Mouse (Mus musculus) 416B (cell line): Measurements from ENCODE around the gene Akr1c20.

Experiments
- DNase-seq: peaks from one replicate; pipeline ENCODE4 v3.0.0; 2011; ENCODE audit warnings: low read depth

Gene Akr1c20

GRCm38 (mm10) chr13:4523201-4523838 lies at the start of gene Akr1c20:
Akr1c20 (minus strand) TSS chr13:4523345.
- no peak for DNase-seq

GRCm38 (mm10) chr13:4565996-4566395 lies 42.9 kb upstream of the Akr1c20 start:
- DNase-seq: no peak

- DNase-seq: no peak
These were observed 37.4 kb upstream of the Akr1c20 start for GRCm38 (mm10) chr13:4560500-4560899.

GRCm38 (mm10) chr13:4559143-4559542 lies 36.0 kb upstream of the Akr1c20 start:
- no peak for DNase-seq

GRCm38 (mm10) chr13:4514811-4515210 lies 8.3 kb downstream of the Akr1c20 start:
- no peak for DNase-seq

GRCm38 (mm10) chr13:4467896-4468295 lies 55.2 kb downstream of the Akr1c20 start:
- no peak for DNase-seq

- DNase-seq: no peak
These were observed 57.5 kb downstream of the Akr1c20 start for GRCm38 (mm10) chr13:4465641-4466040.
